Mouse (Mus musculus) layer of hippocampus, adult 18-20 months (tissue): ENCODE results near the gene Rps3a1. TPM values are rescaled to one million over a fixed set of nuclear protein-coding genes. Genes with fewer than 3 reads are reported as not detected.
"Not testable (repeated sequence)": the region's sequence is repeated elsewhere in the genome, so short reads cannot be mapped to it uniquely, and the experiment has no call there.

Source experiments
- DNase-seq, 2 experiments: peaks; one replicate each; pipeline ENCODE4 v3.0.0; 2022; ENCODE audit warnings: low spot score in 2 of 2
- total RNA-seq, 2 experiments: library from RNA; stranded (reverse); gene quantifications; 2 replicates each; pipeline ENCODE4 v1.2.3; 2021

Rps3a1 gene
- total RNA-seq, 2 experiments from 2014 or later, result 445 to 459 TPM

DNA sequence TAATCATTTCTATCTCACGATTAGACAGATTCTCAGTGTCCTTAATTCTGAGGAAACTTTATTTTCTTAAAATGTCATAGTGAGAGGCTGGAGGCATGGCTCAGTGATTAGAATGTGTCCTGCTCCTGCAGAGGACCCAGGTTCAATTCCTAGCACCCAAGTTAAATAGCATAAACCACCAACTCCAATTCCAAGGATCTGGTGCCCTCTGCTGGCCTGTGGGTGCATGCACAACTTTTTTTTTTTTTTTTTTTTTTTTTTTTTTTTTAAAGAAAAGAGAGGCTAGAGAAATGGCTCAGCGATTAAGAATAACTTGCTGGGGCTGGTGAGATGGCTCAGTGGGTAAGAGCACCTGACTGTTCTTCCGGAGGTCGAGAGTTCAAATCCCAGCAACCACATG, 25.6 kb downstream of the Rps3a1 start:
- DNase-seq, result no peak

DNA sequence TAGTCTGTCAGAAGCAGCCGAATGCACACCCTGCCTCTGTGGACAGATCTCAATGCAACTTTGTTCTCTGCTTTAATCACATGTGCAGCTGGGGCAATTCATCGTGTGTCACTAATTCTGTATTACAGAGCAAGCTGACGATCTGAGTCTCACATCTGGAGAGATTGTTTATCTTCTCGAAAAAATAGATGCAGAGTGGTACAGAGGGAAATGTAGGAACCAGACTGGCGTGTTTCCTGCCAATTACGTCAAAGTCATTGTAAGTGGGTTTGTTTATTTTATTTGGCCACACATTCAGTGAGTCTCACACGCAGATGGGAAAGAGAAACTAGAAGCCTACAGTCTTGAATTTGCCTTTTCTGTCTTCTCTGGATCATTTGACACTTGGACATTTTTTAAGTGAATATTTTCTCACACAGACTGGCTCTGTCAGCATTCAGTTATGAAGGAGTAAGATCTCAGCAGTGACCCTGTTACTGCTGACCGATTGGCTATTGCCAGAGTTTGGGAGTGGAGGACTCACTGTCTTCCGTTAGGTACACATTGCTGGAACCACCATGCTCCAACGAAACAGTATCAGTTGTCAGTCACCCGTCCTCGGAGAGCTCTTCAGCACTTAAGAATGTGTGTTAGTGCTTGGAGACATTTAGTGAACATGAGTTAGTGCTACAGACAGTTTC, 27.7 kb downstream of the Rps3a1 start:
- peak; percentile 11 to 68 for DNase-seq

DNA sequence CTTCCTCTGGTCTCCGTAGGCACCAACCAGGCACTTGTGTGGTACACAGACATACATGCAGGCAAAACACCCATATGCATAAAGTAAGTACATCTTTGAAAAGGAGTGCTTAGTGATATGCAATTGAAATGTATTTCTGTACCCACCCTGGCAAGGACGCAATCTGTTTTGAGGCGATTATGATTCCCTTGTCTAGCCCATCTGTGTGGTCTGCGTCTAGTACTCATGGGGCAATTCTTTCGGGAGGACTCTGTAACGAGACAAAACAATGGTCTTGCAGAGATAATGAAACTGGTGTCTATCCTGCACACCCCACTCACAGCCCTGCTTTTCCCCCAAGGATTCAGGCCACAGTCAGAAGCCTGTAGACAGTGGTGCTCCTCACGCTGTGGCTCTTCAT, 29.7 kb downstream of the Rps3a1 start:
- no peak for DNase-seq

DNA sequence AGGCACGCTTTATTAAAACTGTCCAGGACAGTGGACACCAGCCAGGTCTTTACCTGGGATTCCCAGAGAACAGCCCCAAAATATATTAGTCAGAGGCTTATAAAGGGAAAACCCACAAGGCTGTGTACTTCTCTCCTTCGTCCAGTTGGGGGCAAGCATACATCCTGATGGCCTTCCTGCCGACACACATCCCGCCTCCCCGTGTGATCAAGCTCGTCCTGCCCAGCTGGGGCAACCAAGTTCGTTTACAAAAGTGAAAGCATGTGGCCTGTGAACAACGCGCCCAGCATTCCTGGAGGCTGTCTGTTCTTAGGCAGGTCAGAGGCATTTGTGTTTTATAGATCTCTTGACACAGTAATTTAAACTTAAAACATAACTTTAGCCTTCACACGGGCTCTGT, 32.4 kb downstream of the Rps3a1 start:
- no peak for DNase-seq

DNA sequence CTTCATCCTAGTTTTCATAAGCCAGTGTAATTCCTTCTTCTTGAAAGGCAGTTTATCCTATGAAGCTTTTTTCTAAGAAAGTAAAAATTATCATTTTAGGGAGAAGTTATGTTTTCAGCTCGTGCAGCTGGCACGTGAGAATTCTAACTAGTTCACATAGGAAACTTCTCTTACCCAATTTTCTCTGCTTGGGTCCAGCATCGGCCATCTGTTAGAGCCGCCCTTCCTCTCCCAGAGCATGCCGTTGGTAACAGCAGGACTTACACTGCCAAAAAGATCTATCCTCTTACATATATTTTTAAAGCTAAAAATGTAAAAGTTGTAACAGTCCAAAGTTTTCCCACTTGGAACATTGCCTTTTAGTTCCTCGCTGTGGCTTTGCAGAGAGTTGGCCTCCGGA, 33.4 kb downstream of the Rps3a1 start:
- DNase-seq, result no peak

DNA sequence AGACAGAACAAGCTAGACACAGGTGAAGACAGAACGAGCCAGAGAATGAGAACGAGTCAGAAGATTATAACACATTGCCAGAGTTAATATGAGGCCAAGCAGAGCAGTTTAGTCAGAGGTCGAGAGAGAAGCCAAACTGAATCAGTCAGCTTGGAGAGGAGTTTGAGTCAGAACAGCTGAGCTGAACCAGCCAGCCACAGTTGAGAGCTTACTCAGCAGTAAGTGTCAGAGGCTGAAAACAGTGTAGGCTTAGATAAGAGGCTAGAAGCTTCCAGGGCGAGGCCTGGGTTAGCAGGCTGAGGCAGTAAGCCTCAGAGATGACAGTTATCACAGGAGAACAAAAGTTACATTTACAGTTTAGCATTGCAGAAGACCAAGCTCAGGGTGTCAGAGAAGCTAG, 33.9 kb downstream of the Rps3a1 start:
- no peak for DNase-seq

DNA sequence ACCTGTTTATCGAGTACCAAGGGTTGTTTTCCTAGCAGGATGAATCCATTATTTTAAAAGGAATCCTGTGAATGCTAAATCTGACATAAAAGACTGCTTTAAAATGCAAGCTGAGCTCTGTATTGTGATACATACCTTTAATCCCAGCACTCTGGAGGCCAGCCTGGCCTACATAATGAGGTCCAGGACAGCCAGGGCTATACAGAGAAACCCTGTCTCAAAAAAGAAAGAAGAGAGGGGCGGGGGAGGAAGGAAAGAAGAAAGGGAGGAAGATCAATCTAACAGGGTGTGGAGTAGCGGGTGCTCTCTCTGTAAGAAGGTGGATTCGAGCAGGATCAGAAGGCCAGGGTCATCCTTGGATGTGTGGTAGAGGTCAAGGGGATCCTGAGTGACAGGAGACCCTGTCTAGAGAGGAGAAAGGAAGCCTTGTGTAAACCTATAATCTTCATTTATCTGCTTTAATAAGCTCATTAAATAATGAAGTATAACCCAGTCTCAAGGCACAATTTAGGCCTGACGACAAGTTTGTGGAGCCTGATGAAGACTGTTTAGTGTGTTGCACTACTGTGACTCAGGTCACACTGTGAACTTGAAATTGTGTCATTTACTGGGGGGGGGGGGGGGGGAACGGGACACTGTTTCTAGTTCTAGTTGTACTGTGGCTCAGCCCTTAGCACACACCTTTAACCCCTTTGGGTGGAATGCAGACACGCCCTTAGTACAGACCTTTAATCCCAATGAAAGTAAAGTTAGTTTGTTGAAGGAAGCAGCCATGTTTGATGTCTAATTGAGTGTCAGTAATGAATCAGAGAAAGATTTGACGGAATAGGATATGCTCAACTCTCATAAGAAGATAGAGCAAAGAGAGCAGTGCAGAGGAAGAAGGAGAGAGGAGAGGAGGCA, 34.6 kb downstream of the Rps3a1 start:
- no peak for DNase-seq

DNA sequence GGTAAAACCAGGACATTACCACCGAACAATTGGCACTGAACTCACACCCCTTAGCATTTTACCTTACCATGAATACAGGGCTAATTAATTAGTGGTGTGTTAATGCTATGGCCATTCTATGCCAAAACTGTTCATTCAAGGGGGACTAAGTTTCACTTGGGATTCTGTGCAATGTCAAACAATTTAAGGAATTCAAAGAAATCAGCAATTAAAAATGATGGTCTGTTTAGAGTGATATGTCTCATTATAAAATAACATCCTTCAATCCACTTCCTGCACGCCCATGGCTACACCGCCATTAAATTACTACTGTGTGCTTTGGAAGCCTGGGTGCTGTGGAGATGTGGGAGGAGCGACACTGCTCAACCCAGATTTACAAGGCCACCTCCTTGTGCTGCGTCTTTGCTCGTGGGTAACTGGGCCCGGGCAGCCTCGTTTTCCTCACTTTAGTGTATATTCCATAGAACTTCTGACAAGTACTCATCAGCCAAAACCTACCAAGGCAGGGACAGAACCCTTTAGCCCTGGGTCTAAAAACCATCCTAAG, 36.3 kb downstream of the Rps3a1 start:
- DNase-seq, result no peak

DNA sequence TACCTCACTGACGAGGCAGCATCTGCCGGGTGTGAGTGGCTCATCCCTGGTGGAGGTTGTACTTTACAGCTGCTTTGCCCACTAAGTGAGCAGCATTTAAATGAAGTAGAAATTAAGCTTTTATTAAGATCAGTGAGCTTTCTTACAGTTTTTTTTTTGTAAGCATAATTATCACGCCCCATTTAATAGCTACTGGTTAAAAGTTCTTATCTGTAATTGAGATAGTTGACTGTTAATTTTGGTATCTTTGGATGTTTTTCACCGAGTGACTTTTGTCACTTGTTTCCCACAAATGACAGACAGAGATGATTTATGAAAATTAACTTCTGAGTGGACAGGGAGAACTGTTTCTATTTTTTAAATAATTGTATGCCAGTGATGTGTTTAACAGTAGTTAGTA, 37.6 kb downstream of the Rps3a1 start:
- no peak for DNase-seq

DNA sequence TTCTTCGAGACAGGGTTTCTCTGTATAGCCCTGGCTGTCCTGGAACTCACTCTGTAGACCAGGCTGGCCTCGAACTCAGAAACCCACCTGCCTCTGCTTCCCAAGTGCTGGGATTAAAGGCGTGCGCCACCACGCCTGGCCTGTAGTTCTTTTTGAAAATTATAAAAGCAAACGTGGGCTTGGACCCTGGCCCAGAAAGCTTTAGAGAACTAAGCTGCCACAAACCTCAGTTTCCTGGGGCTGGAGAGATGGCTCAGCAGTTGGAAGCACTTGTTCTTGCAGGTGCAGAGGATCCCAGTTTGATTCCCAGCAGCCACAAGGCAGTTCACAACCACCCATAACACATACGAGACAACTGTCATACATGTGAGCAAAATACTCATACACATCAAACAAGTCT, 38.1 kb downstream of the Rps3a1 start:
- not testable (repeated sequence) for DNase-seq

DNA sequence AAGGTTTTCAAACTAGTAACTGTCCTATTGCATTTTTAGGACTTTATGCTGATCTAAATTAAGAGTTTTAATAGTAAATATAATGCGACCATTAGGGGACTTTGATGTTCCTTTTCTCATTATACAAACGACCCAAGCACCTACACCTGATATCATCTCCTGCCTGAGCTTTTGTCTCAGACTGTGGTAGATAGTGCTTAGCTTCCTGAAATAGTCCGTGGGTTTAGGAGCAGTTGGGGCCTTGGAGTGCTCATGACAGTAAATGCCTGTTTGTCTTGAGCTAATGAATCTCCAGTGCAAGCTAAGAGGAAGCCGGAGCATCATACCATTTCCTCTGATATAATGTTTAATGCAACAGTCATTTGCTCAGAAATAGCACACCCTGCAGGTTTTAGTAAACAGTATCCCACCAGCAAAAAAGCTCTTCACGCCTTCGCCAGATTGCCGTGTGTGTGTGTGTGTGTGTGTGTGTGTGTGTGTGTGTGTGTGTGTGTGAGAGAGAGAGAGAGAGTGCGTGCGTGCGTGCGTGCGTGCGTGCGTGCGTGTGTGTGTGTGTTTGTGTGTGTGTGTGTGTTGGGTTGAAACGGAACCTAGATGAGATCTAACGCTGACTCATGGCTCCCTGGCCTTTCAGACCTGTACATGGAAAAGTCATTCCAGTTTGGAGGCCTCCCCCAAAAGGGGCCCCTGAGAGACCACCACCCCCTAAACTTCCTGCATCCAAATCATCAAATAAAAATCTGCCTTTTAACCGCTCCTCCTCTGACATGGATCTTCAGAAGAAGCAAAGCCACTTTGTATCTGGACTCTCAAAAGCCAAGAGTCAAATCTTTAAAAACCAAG, 38.8 kb downstream of the Rps3a1 start:
- DNase-seq, result no peak

DNA sequence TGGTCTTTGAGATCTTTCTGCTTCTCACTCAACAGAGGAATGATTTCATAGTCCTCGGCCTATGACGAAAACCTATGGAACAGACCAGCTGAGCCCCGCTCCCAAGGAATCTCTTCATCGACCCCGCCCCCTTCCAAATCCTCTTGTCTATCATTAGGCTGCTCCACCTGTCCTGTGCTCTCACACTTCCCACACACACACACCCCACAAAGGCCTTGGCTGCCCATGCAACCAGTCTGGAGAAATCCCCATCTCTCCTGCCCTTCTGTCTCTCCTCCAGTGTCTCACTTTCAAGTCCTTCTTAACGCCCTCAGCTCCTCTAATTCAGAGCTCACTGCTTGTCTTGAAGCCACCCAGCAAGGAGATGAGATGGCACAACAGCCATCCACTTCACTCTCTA, 40.5 kb downstream of the Rps3a1 start:
- DNase-seq, result no peak

DNA sequence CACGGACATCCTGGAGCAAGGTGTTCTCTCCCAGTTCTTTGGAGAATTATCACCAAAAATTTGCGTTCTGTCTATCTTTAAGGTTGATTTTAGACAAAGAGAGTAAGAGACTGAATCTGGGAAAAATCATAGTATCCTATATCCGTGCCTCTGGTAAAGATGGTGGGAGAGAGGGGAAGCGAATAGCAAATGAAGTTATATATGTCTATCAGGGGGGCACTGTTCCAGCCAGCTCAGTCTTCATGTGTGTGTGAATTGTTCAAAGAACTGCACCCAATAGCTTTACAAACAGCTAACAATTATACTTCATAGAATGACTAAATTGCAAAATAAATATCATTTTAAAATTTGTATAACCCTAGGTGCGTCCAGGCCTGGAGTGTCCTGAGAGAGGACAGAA, 48.6 kb downstream of the Rps3a1 start:
- DNase-seq, result no peak

DNA sequence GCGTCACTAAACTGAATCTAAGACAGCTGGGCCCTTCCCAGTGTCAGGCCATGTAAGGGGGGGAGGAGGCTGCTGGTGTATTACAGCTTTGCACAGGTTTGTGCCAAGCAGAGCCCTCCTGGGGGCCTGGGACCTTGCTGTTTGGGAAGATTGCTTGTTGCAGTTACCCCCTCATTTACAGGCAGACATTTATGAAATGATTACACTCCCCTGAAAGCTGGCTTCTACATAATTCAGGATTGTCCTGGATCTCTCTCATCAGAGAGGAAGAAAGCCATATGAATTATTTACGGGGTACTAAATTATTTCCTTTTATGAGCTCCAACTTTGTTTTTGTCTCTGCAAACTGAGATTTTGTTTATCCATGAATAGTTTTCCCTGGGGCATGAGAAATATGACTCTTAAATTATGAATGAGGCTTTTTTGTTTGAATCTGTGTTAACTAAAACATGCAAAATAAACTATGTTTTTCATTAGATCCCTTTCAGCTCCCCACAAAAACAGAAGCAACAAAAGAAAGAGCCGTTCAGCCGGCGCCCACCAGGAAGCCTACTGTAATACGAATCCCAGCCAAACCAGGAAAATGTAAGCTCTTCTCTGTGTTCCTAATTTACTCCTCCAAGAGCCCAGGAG, 49.2 kb downstream of the Rps3a1 start:
- no peak for DNase-seq

Other genes starting within 250 kb of the Rps3a1 start
- 10 to 100 TPM; 18.1 to 21.2 TPM for gene Sh3d19, start 171.6 kb downstream of the Rps3a1 start, total RNA-seq
- not detected for gene Prss48, start 140.2 kb downstream of the Rps3a1 start, total RNA-seq
- gene Lrba, start 82.0 kb upstream of the Rps3a1 start, total RNA-seq, result 10 to 100 TPM; 29.5 to 30.2 TPM